Mouse (Mus musculus) cortical plate, adult 2 months (tissue): ENCODE measurements at regions not wholly inside any gene's neighbourhood (a gene's known extent, or its start where the extent isn't known, plus 50 kb on each side); places are given as distances from the start of the nearest gene placed in this dataset.

Experiments
- CTCF ChIP-seq: fragments of 200-500 bp; IDR thresholded peaks from 2 replicates; pipeline ENCODE4 v1.5.1; 2011; ENCODE audit warnings: mild to moderate bottlenecking, control low read depth, low read length; ENCODE audit not compliant: insufficient read depth; ENCODE audit errors: extremely low read depth
- POLR2A ChIP-seq: fragments of 200-500 bp; IDR thresholded peaks from 2 replicates; pipeline ENCODE4 v1.6.1; 2011; ENCODE audit warnings: mild to moderate bottlenecking, low read length, control low read depth; ENCODE audit not compliant: insufficient read depth; ENCODE audit errors: extremely low read depth

GRCm38 (mm10) chr14:61885241-61886015 is 278.2 kb downstream of the Kcnrg start:
- no peak for TF ChIP-seq CTCF
- TF ChIP-seq POLR2A = no peak
